Mouse (Mus musculus) CH12.LX (cell line): ENCODE measurements around the gene Npas3. TPM values are rescaled to one million over a fixed set of nuclear protein-coding genes. Genes with fewer than 3 reads are reported as not detected.

Source experiments
- DNase-seq: peaks from one replicate; pipeline ENCODE4 v3.0.0-alpha.2; 2013; ENCODE audit errors: extremely low read depth
- H3K27ac ChIP-seq: 2 replicates; pipeline ENCODE4 v1.5.1; 2012; ENCODE audit warnings: low read depth, mild to moderate bottlenecking, control low read depth, moderate library complexity; ENCODE audit not compliant: insufficient read depth
- H3K27me3 ChIP-seq: replicated peaks from 2 replicates; pipeline ENCODE3; 2012; ENCODE audit warnings: inconsistent platforms
- H3K36me3 ChIP-seq, 2 experiments: replicated peaks in 1 of 2; 2 replicates each; pipeline versions ENCODE3 to v1.6.1; 2012; ENCODE audit warnings: inconsistent platforms in 1 of 2, low read length in 1 of 2, mild to moderate bottlenecking in 1 of 2, mixed read lengths in 1 of 2, moderate library complexity in 1 of 2; ENCODE audit not compliant: control insufficient read depth in 1 of 2, insufficient read depth in 1 of 2
- H3K4me1 ChIP-seq, 2 experiments: 2 replicates each; pipeline ENCODE4 v1.6.1; 2012; ENCODE audit warnings: inconsistent platforms in 1 of 2, moderate library complexity in 1 of 2; ENCODE audit not compliant: insufficient read depth in 2 of 2, control insufficient read depth in 1 of 2
- H3K4me2 ChIP-seq: 2 replicates; pipeline ENCODE4 v1.6.1; 2012; ENCODE audit warnings: low read depth, mild to moderate bottlenecking, control low read depth; ENCODE audit not compliant: poor library complexity, insufficient read depth, severe bottlenecking
- H3K4me3 ChIP-seq, 3 experiments: fragments of 150-350 bp in 1 of 3; sonication (generic) in 1 of 3; replicated peaks in 1 of 3; 2 replicates each; pipeline versions ENCODE3 to v1.5.1; 2011 to 2012; ENCODE audit warnings: low read depth in 2 of 3, low read length in 2 of 3, mild to moderate bottlenecking in 2 of 3, moderate library complexity in 2 of 3, control low read depth in 1 of 3, improper control_type of control experiment in 1 of 3, inconsistent platforms in 1 of 3, mixed read lengths in 1 of 3; ENCODE audit not compliant: poor library complexity in 1 of 3
- H3K79me2 ChIP-seq: replicated peaks from 2 replicates; pipeline ENCODE4 v1.6.1; 2012; ENCODE audit warnings: mild to moderate bottlenecking, moderate library complexity; ENCODE audit not compliant: control insufficient read depth, poor library complexity, insufficient read depth, severe bottlenecking; ENCODE audit errors: extremely low read depth
- H3K9ac ChIP-seq: 2 replicates; pipeline ENCODE4 v1.6.1; 2012; ENCODE audit warnings: low read depth, mild to moderate bottlenecking, control low read depth, moderate library complexity; ENCODE audit not compliant: insufficient read depth
- H3K9me3 ChIP-seq: replicated peaks from 2 replicates; pipeline ENCODE3; 2012; ENCODE audit warnings: low read length, inconsistent platforms, mixed read lengths
- ELF1 ChIP-seq: IDR thresholded peaks from 2 replicates; pipeline ENCODE4 v1.6.1; 2014; ENCODE audit warnings: low read depth, mild to moderate bottlenecking, inconsistent platforms, low read length, improper control_type of control experiment
- JUND ChIP-seq: conservative IDR thresholded peaks from 2 replicates; pipeline ENCODE4 v1.6.1; 2011; ENCODE audit warnings: low read depth, low read length, improper control_type of control experiment
- MAFK ChIP-seq: IDR thresholded peaks from 2 replicates; pipeline ENCODE4 v1.6.1; 2011; ENCODE audit warnings: low read length, improper control_type of control experiment; ENCODE audit not compliant: insufficient replicate concordance
- MAZ ChIP-seq: IDR thresholded peaks from 2 replicates; pipeline ENCODE4 v1.6.1; 2012; ENCODE audit warnings: low read depth, mild to moderate bottlenecking, inconsistent platforms, low read length, improper control_type of control experiment, moderate library complexity
- MXI1 ChIP-seq: IDR thresholded peaks from 2 replicates; pipeline ENCODE4 v1.6.1; 2011; ENCODE audit warnings: mild to moderate bottlenecking, low read depth, low read length, improper control_type of control experiment
- MYC ChIP-seq: IDR thresholded peaks from 2 replicates; pipeline ENCODE4 v1.6.1; 2011; ENCODE audit warnings: low read depth, mild to moderate bottlenecking, improper control_type of control experiment, low read length
- NELFE ChIP-seq: IDR thresholded peaks from 2 replicates; pipeline ENCODE4 v1.6.1; 2011; ENCODE audit warnings: low read depth, low read length, improper control_type of control experiment
- POLR2AphosphoS2 ChIP-seq: IDR thresholded peaks from 2 replicates; pipeline ENCODE4 v1.6.1; 2011; ENCODE audit warnings: low read depth, low read length, improper control_type of control experiment
- SIN3A ChIP-seq: IDR thresholded peaks from 2 replicates; pipeline ENCODE4 v1.6.1; 2012; ENCODE audit warnings: low read length, improper control_type of control experiment, inconsistent platforms
- USF2 ChIP-seq: conservative IDR thresholded peaks from 2 replicates; pipeline ENCODE4 v1.6.1; 2011; ENCODE audit warnings: low read depth, low read length, improper control_type of control experiment
- ZMIZ1 ChIP-seq: IDR thresholded peaks from 2 replicates; pipeline ENCODE4 v1.6.1; 2012; ENCODE audit warnings: low read depth, mild to moderate bottlenecking, inconsistent platforms, low read length, improper control_type of control experiment
- dilution Hi-C: fragments of 300-500 bp; cut with MboI; formaldehyde crosslinking; loops from 2 replicates; pipeline ENCODE4 v1.14.3; 2020; ENCODE audit warnings: low sequenced_read_pairs; ENCODE audit not compliant: extremely low pct_unique_long_range_greater_than_20kb, extremely low pct_ligation_motif_present
- in situ Hi-C: fragments of 300-500 bp; cut with MboI; formaldehyde crosslinking; loops from 3 replicates; pipeline ENCODE4 v1.14.3; 2019; ENCODE audit warnings: low sequenced_read_pairs, low pct_ligation_motif_present, low pct_unique_long_range_greater_than_20kb, mixed read lengths
- polyA plus RNA-seq: library from polyadenylated mRNA; unstranded; fragments of >175 nt; gene quantifications from 2 replicates; pipeline ENCODE4 v1.2.1, GENCODE M21; 2012; ENCODE audit warnings: low read depth; ENCODE audit not compliant: insufficient read length
- total RNA-seq, 2 experiments: library from RNA; depleted of rRNA; stranded (reverse); fragments of 300-350 nt in 1 of 2; fragments of >200 nt in 1 of 2; gene quantifications; 2 replicates each; pipeline ENCODE4 v1.2.3; 2012 to 2014

The Npas3 gene
- total and polyA plus RNA-seq, 3 experiments: 0.13 TPM; not detected in 1

DNA sequence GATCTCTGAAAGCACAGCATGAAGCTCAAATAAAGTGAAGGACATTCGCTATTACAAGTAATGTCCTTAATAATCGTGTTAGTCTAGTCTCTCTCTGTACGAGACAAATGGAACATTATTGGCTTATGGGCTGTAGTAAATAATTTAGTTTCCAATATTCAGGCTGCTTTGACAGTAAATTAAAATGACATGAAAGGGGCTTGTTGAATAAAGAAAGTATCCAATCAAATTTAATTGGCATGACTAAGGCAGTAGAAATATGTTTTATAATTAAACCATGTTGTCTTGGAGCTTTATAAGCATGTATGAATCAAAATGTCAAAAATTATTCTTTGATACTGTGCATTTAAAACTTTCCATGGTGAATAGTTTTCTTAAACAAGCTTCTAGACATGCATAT lies 278.6 kb downstream of the Npas3 start:
- in situ Hi-C loops: no loop called here
- dilution Hi-C loops: no loop called here

DNA sequence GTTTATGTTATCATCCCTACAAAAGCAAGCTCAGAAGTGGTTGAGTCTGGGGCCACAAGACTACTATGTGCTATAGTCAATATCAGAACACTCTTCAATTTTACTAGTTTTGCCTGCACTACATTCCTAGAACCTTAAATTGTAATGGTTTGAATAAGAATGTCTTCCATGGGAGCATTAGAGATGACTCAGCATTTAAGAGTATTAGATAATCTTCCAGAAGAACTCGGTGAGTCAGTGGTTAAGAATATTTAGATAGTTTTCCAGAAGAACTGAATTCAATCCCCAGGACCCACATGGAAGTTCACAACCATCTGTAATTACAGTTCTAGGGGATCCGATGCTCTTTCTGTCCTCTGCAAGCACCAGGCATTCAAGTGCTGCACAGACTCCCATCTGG lies 280.9 kb downstream of the Npas3 start:
- Histone ChIP-seq H3K79me2 (no peaks in the 10 kb centered on the region), H3K4me1 (no peaks in the 10 kb centered on the region; a peak in 1 of 4 replicates), H3K36me3 (no peaks in the 10 kb centered on the region), H3K27me3 (no peaks in the 10 kb centered on the region), H3K4me3 (no peak overlapping the region), H3K9ac (no peak overlapping the region), H3K9me3 (no peaks in the 10 kb centered on the region), H3K4me2 (no peak overlapping the region), H3K27ac (no peak overlapping the region)
- dilution Hi-C loops (no loop called here), in situ Hi-C loops (no loop called here)
- no peak for DNase-seq
- TF ChIP-seq NELFE (no peak), MXI1 (no peak), ZMIZ1 (no peak), MAFK (peak; percentile 58; the same call in 1 of the 2 replicates), SIN3A (no peak), MYC (no peak)

More for the DNA sequence above, 278.6 kb downstream of the Npas3 start:
- Histone ChIP-seq H3K4me2 (no peak overlapping the region), H3K9me3 (no peaks in the 10 kb centered on the region), H3K36me3 (no peaks in the 10 kb centered on the region), H3K9ac (no peak overlapping the region), H3K27ac (no peak overlapping the region), H3K4me1 (no peaks in the 10 kb centered on the region; a peak in 1 of 4 replicates), H3K79me2 (no peaks in the 10 kb centered on the region), H3K4me3 (no peak overlapping the region), H3K27me3 (no peaks in the 10 kb centered on the region)
- no peak for DNase-seq
- TF ChIP-seq MAZ (no peak), ELF1 (no peak)

DNA sequence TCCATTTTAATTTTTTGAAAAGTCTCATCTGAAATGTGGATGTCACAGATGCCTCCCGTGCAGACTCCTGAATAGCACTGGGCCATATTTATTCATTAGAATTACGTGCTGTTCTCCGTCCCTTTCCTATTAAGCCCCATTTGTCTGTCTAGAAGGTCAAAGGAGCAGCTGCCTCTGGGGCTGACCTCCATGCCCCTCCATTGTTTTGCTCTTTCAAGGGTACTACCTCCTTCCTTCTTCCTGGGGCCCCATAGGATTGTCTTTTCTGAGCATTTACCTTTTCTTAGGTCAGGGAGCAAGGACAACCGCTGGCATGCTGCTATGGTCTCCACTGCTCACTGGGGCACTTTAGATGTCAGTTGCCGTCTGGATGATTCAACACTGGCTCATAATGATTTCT lies 288.3 kb downstream of the Npas3 start:
- Histone ChIP-seq H3K9ac (no peak overlapping the region), H3K9me3 (no peaks in the 10 kb centered on the region), H3K4me3 (no peak overlapping the region), H3K27me3 (no peaks in the 10 kb centered on the region), H3K4me2 (no peak overlapping the region), H3K27ac (no peak overlapping the region), H3K36me3 (no peaks in the 10 kb centered on the region), H3K79me2 (no peaks in the 10 kb centered on the region), H3K4me1 (no peaks in the 10 kb centered on the region)
- no peak for DNase-seq
- dilution Hi-C loops: no loop called here
- TF ChIP-seq ELF1: no peak
- TF ChIP-seq USF2: no peak
- TF ChIP-seq POLR2AphosphoS2: no peak
- no peak for TF ChIP-seq JUND
- in situ Hi-C loops: no loop called here
